Mouse (Mus musculus) adrenal gland, postnatal 25 days (tissue): ENCODE results near the gene AY074887. TPM values are rescaled to one million over a fixed set of nuclear protein-coding genes. Genes with fewer than 3 reads are reported as not detected.

Source experiments
- DNase-seq: peaks from one replicate; pipeline ENCODE4 v3.0.0; 2021; ENCODE audit warnings: mixed read lengths
- total RNA-seq: library from RNA; stranded (reverse); gene quantifications from 2 replicates; pipeline ENCODE4 v1.2.3, GENCODE M21; 2021

The AY074887 gene
- total RNA-seq, 1 experiment from 2014 or later = not detected

- no peak for DNase-seq
Measured at GRCm38 (mm10) chr9:54916401-54916800, 34.4 kb downstream of the AY074887 start.

GRCm38 (mm10) chr9:54915576-54915975 lies 35.2 kb downstream of the AY074887 start:
- no peak for DNase-seq

DNA sequence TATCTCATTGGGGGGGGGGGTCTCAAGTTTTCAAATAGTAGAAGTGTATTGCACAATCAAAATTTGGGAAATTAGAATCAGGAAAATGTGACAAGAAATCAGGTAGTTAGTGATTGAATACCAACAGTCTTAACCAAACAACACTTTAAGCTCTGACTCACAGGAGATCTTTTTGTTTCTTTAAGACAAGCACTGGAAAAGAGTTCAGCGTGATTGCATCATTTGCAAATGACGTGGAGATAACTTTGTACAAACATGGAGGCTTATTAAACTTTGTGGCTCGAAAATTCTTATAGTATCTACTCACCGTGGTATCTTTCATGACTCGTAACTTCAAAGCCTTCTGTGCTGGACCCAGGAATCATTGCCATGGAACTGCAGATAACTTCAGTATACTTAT lies 41.4 kb downstream of the AY074887 start:
- no peak for DNase-seq

Other genes starting within 250 kb of the AY074887 start
- 63.7 and 72.0 TPM in 2 replicates for gene Wdr61, start 216.5 kb downstream of the AY074887 start, total RNA-seq
- 8.4 and 9.5 TPM in 2 replicates for gene Crabp1, start 186.2 kb downstream of the AY074887 start, total RNA-seq
- 63.1 and 64.0 TPM in 2 replicates for gene Ireb2, start 87.2 kb downstream of the AY074887 start, total RNA-seq
- 2.4 and 2.5 TPM in 2 replicates for gene Hykk, start 33.7 kb downstream of the AY074887 start, total RNA-seq
- gene Psma4, start 208 bp downstream of the AY074887 start, total RNA-seq = 202 and 203 TPM in 2 replicates
- 0.86 and 0.88 TPM in 2 replicates for gene Chrna5, start 29.9 kb upstream of the AY074887 start, total RNA-seq
- gene Chrna3, start 75.6 kb upstream of the AY074887 start, total RNA-seq = 7.4 and 11.2 TPM in 2 replicates
- gene Chrnb4, start 97.8 kb upstream of the AY074887 start, total RNA-seq = 5.9 and 6.2 TPM in 2 replicates
- gene Ube2q2, start 197.9 kb upstream of the AY074887 start, total RNA-seq = 54.8 and 57.1 TPM in 2 replicates